Mouse (Mus musculus) hindbrain, postnatal 0 days (tissue): Measurements from ENCODE around the gene 2310046K23Rik. TPM values are rescaled to one million over a fixed set of nuclear protein-coding genes. Genes with fewer than 3 reads are reported as not detected.

ENCODE experiments used
- ATAC-seq: fragments of 200-750 bp; cut with Nextera tagmentation; 2 replicates; pipeline ENCODE4 v1.8.0; 2017; ENCODE audit warnings: mild to moderate bottlenecking, moderate TSS enrichment, moderate library complexity
- DNase-seq: peaks from one replicate; pipeline ENCODE4 v3.0.0-alpha.2; 2015; ENCODE audit warnings: low spot score
- H3K27ac ChIP-seq: fragments of 300-500 bp; sonication (generic); 2 replicates; pipeline ENCODE4 v1.5.1; 2014; ENCODE audit warnings: mild to moderate bottlenecking
- H3K27me3 ChIP-seq: fragments of 300-500 bp; sonication (generic); 2 replicates; pipeline ENCODE4 v1.6.1; 2014; ENCODE audit warnings: low read length, mixed read lengths; ENCODE audit not compliant: insufficient read depth
- H3K36me3 ChIP-seq: fragments of 300-500 bp; sonication (generic); 2 replicates; pipeline ENCODE4 v1.6.1; 2014; ENCODE audit warnings: low read length, mixed read lengths; ENCODE audit not compliant: insufficient read depth
- H3K4me1 ChIP-seq: fragments of 300-500 bp; sonication (generic); 2 replicates; pipeline ENCODE4 v1.6.1; 2014; ENCODE audit warnings: antibody characterized with exemption, low read length, mixed read lengths; ENCODE audit not compliant: insufficient read depth
- H3K4me2 ChIP-seq: fragments of 300-500 bp; sonication (generic); 2 replicates; pipeline ENCODE4 v1.6.1; 2014; ENCODE audit warnings: low read depth, mild to moderate bottlenecking, low read length, moderate library complexity, mixed read lengths
- H3K4me3 ChIP-seq: fragments of 300-500 bp; sonication (generic); 2 replicates; pipeline ENCODE4 v1.5.1; 2014; ENCODE audit warnings: low read length
- H3K9ac ChIP-seq: fragments of 300-500 bp; sonication (generic); replicated peaks from 2 replicates; pipeline ENCODE4 v1.6.1; 2014; ENCODE audit warnings: mild to moderate bottlenecking, low read length, moderate library complexity, mixed read lengths
- H3K9me3 ChIP-seq: fragments of 300-500 bp; sonication (generic); 2 replicates; pipeline ENCODE4 v1.6.1; 2016; ENCODE audit warnings: low read length, mixed read lengths
- CTCF ChIP-seq: IDR thresholded peaks from 2 replicates; pipeline ENCODE4 v1.5.1; 2016; ENCODE audit warnings: antibody characterized with exemption, control low read depth, low read depth
- WGBS: fragments of 180-500 bp; shearing (Covaris S2); extraction: QIAGEN DNeasy Blood & Tissue Kit; methylation state at CpG from one replicate; pipeline ENCODE4 v1.1.7; 2014; 5-methylcytosine and 5-hydroxymethylcytosine counted together
- polyA plus RNA-seq: library from polyadenylated mRNA; unstranded; fragments of >200 nt; fragmentation: Nextera tagmentation; extraction: Ambion mirVana; gene quantifications from 2 replicates; pipeline ENCODE4 v1.2.1, GENCODE M21; 2015
- total RNA-seq: library from RNA; depleted of rRNA; stranded (reverse); fragments of >200 nt; gene quantifications from 2 replicates; pipeline ENCODE4 v1.2.3, GENCODE M21; 2014; rRNA removed

Gene 2310046K23Rik
- total RNA-seq, result not detected in 2 replicates
- polyA plus RNA-seq, result not detected in 2 replicates

- no peaks in the 10 kb centered on the region for H3K9me3 ChIP-seq
- H3K36me3 ChIP-seq, result no peaks in the 10 kb centered on the region
- WGBS, result 91% methylated on average over 3 of the region's 3 CpGs
- no peak within 1 kb of the TSS for H3K9ac ChIP-seq
- H3K4me2 ChIP-seq, result no peak within 1 kb of the TSS
- H3K27ac ChIP-seq, result no peak within 1 kb of the TSS
- DNase-seq (no peak), ATAC-seq (no peak)
- no peak within 1 kb of the TSS for H3K4me3 ChIP-seq
- TF ChIP-seq CTCF, result no peak
- H3K4me1 ChIP-seq, result no peaks in the 10 kb centered on the region
- H3K27me3 ChIP-seq, result no peaks in the 10 kb centered on the region
These were observed at the start of gene 2310046K23Rik for GRCm38 (mm10) chr3:92534411-92534810. Gene 2310046K23Rik (minus strand): TSS chr3:92534511.

GRCm38 (mm10) chr3:92583164-92583826 is 49.0 kb upstream of the 2310046K23Rik start:
- Histone ChIP-seq H3K27ac (no peak overlapping the region), H3K4me3 (no peak overlapping the region), H3K9ac (no peak overlapping the region), H3K36me3 (no peaks in the 10 kb centered on the region), H3K4me2 (no peak overlapping the region), H3K4me1 (no peaks in the 10 kb centered on the region), H3K9me3 (no peaks in the 10 kb centered on the region), H3K27me3 (no peaks in the 10 kb centered on the region)
- 76% methylated on average over 3 of the region's 3 CpGs for WGBS
- TF ChIP-seq CTCF, result no peak
- ATAC-seq, result no peak
- no peak for DNase-seq

GRCm38 (mm10) chr3:92579508-92579907 is 45.2 kb upstream of the 2310046K23Rik start:
- no peak for DNase-seq
- Histone ChIP-seq H3K4me3 (no peak overlapping the region), H3K27ac (no peak overlapping the region), H3K36me3 (no peaks in the 10 kb centered on the region), H3K9me3 (no peaks in the 10 kb centered on the region), H3K27me3 (no peaks in the 10 kb centered on the region), H3K9ac (no peak overlapping the region), H3K4me1 (no peaks in the 10 kb centered on the region), H3K4me2 (no peak overlapping the region)
- no peak for TF ChIP-seq CTCF
- WGBS, result 76% methylated on average over 1 of the region's 1 CpGs
- ATAC-seq, result no peak

- DNase-seq (no peak), ATAC-seq (no peak)
- Histone ChIP-seq H3K4me2 (no peak overlapping the region), H3K27ac (no peak overlapping the region), H3K9me3 (no peaks in the 10 kb centered on the region), H3K27me3 (no peaks in the 10 kb centered on the region), H3K9ac (no peak overlapping the region), H3K36me3 (no peaks in the 10 kb centered on the region), H3K4me3 (no peak overlapping the region), H3K4me1 (no peaks in the 10 kb centered on the region)
- no peak for TF ChIP-seq CTCF
- 78% methylated on average over 4 of the region's 4 CpGs for WGBS
These were observed 44.5 kb upstream of the 2310046K23Rik start for GRCm38 (mm10) chr3:92578652-92579413.

DNA sequence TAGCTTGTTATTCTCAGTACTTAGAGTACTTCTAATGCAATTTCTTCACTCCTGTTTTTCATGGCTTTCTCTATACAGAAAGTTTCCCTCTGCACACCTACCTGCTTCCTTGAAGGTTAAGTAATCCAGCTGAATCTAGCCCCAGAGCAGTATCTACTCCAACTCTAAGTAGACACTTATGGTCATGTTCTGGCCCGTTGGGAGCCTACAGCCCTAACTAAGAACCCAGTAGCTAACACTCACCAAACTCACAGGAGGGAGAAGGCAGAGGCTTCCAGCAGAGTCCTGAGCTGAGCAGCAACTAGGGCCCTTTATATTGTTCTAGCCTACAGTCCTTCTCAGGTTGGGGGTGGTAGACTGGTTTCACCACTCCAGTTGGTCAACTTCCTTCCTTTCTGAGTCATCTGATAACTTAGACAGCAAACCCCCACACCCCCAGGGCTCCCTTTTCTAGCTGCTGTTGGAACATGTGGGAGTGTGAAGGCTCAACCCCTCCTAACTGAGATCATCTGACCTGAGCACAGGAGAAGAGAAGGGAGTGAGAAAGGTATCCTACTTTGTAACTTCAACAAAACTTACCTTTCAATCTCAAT is 39.2 kb upstream of the 2310046K23Rik start, which contains the start of gene Ivl:
TSS of gene Ivl (minus strand) at position 287 of the 593 bp plus-strand sequence.
- TF ChIP-seq CTCF, result no peak
- Histone ChIP-seq H3K4me3 (no peak within 1 kb of the TSS), H3K27ac (no peak within 1 kb of the TSS), H3K4me1 (no peaks in the 10 kb centered on the region), H3K4me2 (no peak within 1 kb of the TSS), H3K27me3 (no peaks in the 10 kb centered on the region), H3K9me3 (no peaks in the 10 kb centered on the region), H3K9ac (no peak within 1 kb of the TSS), H3K36me3 (no peaks in the 10 kb centered on the region)
- WGBS, result 62% methylated on average over 1 of the region's 1 CpGs
- ATAC-seq (no peak), DNase-seq (no peak)

DNA sequence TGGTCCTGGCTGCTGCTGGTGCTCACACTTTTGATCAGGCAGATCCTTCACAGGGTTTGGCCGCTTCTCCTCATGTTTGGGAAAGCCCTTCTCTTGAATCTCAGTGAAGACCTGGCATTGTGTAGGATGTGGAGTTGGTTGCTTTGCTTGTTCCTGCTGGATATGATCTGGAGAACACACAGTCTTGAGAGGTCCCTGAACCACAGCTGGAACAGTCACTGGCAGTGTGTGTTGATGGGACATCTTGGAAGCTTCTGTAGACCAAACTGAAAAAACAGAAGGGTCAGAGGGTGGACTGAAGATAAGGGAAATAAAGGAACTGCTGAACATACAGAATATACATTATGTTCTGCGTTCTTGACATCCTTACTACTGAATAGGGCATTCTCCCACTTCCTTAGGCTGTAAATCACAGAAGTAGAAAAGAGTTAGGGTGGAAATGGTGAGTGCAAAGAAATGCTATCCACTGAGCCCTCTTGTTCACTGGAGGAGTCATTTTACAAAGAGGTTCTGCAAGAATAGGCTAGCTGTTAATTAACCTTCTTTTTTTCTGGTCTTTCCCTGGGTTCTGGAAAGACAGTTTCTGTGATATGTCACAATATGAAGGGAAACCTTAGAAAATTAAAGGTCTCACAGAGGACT is 38.3 kb upstream of the 2310046K23Rik start:
- H3K4me3 ChIP-seq, result no peak overlapping the region
- H3K27me3 ChIP-seq, result no peaks in the 10 kb centered on the region
- ATAC-seq (no peak), DNase-seq (no peak)
- no peak for TF ChIP-seq CTCF
- no peak overlapping the region for H3K9ac ChIP-seq
- H3K4me2 ChIP-seq, result no peak overlapping the region
- no peak overlapping the region for H3K27ac ChIP-seq
- H3K36me3 ChIP-seq, result no peaks in the 10 kb centered on the region
- 71% methylated on average over 2 of the region's 2 CpGs for WGBS
- no peaks in the 10 kb centered on the region for H3K4me1 ChIP-seq
- no peaks in the 10 kb centered on the region for H3K9me3 ChIP-seq
